Mouse (Mus musculus): Measurements from ENCODE around the gene Gpx4. TPM values are rescaled to one million over a fixed set of nuclear protein-coding genes. Genes with fewer than 3 reads are reported as not detected.
A peak's percentile ranks its signal among the peaks of the same experiment; 100 is the strongest.
"Not testable (repeated sequence)": the region's sequence is repeated elsewhere in the genome, so short reads cannot be mapped to it uniquely, and the experiment has no call there.

Gene Gpx4
- polyA plus RNA-seq, 1 experiment = 964 TPM

- peaks cover 29% of the 10 kb centered on the region for H3K4me1 ChIP-seq (ENCODE audit: control insufficient read depth, insufficient read depth, low read length)
- TF ChIP-seq POLR2A (IDR thresholded peaks at IDR 0.05; ENCODE audit: borderline replicate concordance, insufficient read depth, low read length) (no peak), CTCF (IDR thresholded peaks at IDR 0.05; ENCODE audit: borderline replicate concordance, insufficient read depth, low read depth, low read length) (peak; percentile 64)
- 44% methylated on average over 9 of the region's 9 CpGs for WGBS
- peak overlapping the region; percentile 35 for H3K27ac ChIP-seq (ENCODE audit: insufficient read depth, low read length)
- no peaks in the 10 kb centered on the region for H3K27me3 ChIP-seq (ENCODE audit: control insufficient read depth, insufficient read depth, low read length)
- H3K4me3 ChIP-seq (replicated peaks; ENCODE audit: insufficient read depth, low read depth, low read length) = no peak overlapping the region
- DNase-seq = peak; percentile 65
Observed at GRCm38 (mm10) chr10:80033511-80034391, 13.2 kb upstream of the Gpx4 start.

DNA sequence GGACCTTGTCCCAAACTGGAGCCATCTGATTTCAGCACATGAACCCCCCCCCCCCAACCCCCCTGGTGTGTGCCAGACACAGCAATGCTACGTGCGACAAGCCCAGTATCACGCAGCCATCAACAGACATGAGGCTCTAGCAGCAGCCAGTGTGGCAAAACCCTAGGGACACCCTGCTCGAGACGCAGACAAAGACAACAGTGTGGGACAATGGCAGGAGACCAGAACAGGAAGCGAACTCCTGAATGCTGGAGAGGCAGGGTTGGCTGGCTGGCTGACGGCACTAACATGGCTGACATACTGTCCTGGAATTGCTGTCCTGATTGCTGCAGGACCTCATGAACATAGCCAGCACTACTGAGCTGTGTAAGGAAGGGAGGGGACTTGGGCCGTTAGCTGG lies 11.8 kb upstream of the Gpx4 start:
- DNase-seq = no peak
- H3K27ac ChIP-seq (ENCODE audit: insufficient read depth, low read length) = 0 out of 2 replicates have a peak overlapping the region, but pooled peaks have one; percentile 49
- no peaks in the 10 kb centered on the region for H3K27me3 ChIP-seq (ENCODE audit: control insufficient read depth, insufficient read depth, low read length)
- H3K4me1 ChIP-seq (ENCODE audit: control insufficient read depth, insufficient read depth, low read length) = peaks cover 29% of the 10 kb centered on the region
- TF ChIP-seq POLR2A (IDR thresholded peaks at IDR 0.05; ENCODE audit: borderline replicate concordance, insufficient read depth, low read length) = no peak
- TF ChIP-seq CTCF (IDR thresholded peaks at IDR 0.05; ENCODE audit: borderline replicate concordance, insufficient read depth, low read depth, low read length) = no peak
- WGBS = 43% methylated on average over 8 of the region's 8 CpGs
- H3K4me3 ChIP-seq (replicated peaks; ENCODE audit: insufficient read depth, low read depth, low read length) = no peak overlapping the region

DNA sequence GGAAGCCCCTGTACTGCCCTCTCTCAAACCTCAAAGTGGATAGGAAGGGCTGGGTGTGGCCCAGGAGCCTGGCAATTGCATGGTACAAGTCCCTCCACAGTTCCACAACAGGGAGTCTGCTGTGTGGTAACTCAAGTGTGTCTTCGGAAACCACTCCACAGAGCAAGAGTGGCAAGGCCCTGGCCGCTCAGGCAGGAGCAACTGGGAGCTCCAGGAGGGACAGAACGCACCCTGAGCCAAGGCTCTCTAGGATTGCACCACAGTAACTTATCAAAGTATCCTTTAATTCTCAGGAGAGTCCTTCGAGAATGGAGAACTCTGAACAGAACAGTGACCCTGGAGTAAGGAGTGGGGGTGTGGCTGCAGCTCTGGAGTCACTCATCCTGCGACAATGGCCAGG lies 11.3 kb upstream of the Gpx4 start:
- TF ChIP-seq POLR2A (IDR thresholded peaks at IDR 0.05; ENCODE audit: borderline replicate concordance, insufficient read depth, low read length) (no peak), CTCF (IDR thresholded peaks at IDR 0.05; ENCODE audit: borderline replicate concordance, insufficient read depth, low read depth, low read length) (no peak)
- H3K27ac ChIP-seq (ENCODE audit: insufficient read depth, low read length) = 0 out of 2 replicates have a peak overlapping the region, but pooled peaks have one; percentile 9
- 89% methylated on average over 5 of the region's 5 CpGs for WGBS

DNA sequence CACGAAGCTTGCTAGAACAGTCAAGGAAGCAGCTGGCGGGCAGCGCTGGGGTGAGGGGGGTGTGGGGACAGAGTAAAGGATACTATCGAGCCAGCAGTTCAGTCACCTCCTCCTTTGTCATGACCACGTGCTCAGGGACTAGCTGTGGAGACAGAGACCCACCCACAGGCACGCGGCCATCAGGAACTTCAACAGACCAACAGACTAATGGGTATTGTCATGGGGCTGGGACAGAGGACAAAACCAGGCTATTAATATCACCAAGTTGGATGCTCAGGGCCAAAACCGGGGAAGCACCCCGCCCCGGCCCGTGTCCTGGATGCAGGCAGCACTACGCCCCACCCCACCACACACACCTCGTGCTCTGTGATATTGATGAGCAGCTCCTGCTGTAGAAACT lies 10.1 kb upstream of the Gpx4 start:
- no peak overlapping the region for H3K27ac ChIP-seq (ENCODE audit: insufficient read depth, low read length)
- TF ChIP-seq POLR2A (IDR thresholded peaks at IDR 0.05; ENCODE audit: borderline replicate concordance, insufficient read depth, low read length) (no peak), CTCF (IDR thresholded peaks at IDR 0.05; ENCODE audit: borderline replicate concordance, insufficient read depth, low read depth, low read length) (no peak)
- peaks cover 29% of the 10 kb centered on the region for H3K4me1 ChIP-seq (ENCODE audit: control insufficient read depth, insufficient read depth, low read length)
- no peak for DNase-seq
- no peak overlapping the region for H3K4me3 ChIP-seq (replicated peaks; ENCODE audit: insufficient read depth, low read depth, low read length)
- 87% methylated on average over 13 of the region's 13 CpGs for WGBS
- H3K27me3 ChIP-seq (ENCODE audit: control insufficient read depth, insufficient read depth, low read length) = no peaks in the 10 kb centered on the region

More for the DNA sequence above, 11.3 kb upstream of the Gpx4 start:
- H3K27me3 ChIP-seq (ENCODE audit: control insufficient read depth, insufficient read depth, low read length) = no peaks in the 10 kb centered on the region
- no peak for DNase-seq
- peaks cover 29% of the 10 kb centered on the region for H3K4me1 ChIP-seq (ENCODE audit: control insufficient read depth, insufficient read depth, low read length)
- H3K4me3 ChIP-seq (replicated peaks; ENCODE audit: insufficient read depth, low read depth, low read length) = no peak overlapping the region

DNA sequence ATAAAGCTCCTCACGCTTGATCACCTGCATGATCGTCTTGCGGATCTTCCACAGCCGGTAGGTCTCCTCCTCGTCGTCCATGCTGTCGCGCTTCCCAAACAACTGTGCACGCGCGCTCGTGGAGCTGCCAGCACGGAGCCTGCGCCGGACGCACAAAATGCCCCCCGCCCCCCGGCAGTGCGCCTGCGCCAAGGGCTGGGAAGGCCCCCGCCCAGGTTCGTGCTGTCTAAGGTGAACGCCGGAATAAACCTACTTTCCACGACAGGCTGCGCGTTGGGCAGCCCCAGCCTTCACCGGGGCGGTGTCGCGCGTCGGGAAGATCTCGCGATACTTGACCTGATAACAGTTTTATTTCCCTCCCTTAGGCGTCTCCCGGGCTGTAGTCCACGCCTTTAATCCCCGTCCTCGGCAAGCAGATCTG lies 7.4 kb upstream of the Gpx4 start, which contains the start of gene Polr2e:
Gene Polr2e (minus strand): TSS at position 237 of the 421 bp plus-strand sequence.
- peak; percentile 87 for TF ChIP-seq POLR2A (IDR thresholded peaks at IDR 0.05; ENCODE audit: borderline replicate concordance, insufficient read depth, low read length)
- TF ChIP-seq CTCF (IDR thresholded peaks at IDR 0.05; ENCODE audit: borderline replicate concordance, insufficient read depth, low read depth, low read length) = no peak
- H3K27ac ChIP-seq (ENCODE audit: insufficient read depth, low read length) = peak within 1 kb of the TSS; percentile 16; the same call in 1 of the 2 replicates
- peak; percentile 97 to 99 for DNase-seq
- H3K27me3 ChIP-seq (ENCODE audit: control insufficient read depth, insufficient read depth, low read length) = no peaks in the 10 kb centered on the region
- H3K4me3 ChIP-seq (replicated peaks; ENCODE audit: insufficient read depth, low read depth, low read length) = peak within 1 kb of the TSS; percentile 76
- WGBS = under 1% methylated on average over 40 of the region's 40 CpGs
- H3K4me1 ChIP-seq (ENCODE audit: control insufficient read depth, insufficient read depth, low read length) = peaks cover 15% of the 10 kb centered on the region

- not testable (repeated sequence) for H3K4me3 ChIP-seq (replicated peaks; ENCODE audit: insufficient read depth, low read depth, low read length); H3K4me1 ChIP-seq (ENCODE audit: control insufficient read depth, insufficient read depth, low read length); H3K27ac ChIP-seq (ENCODE audit: insufficient read depth, low read length); DNase-seq; H3K27me3 ChIP-seq (ENCODE audit: control insufficient read depth, insufficient read depth, low read length)
- WGBS = 79% methylated on average over 8 of the region's 8 CpGs
Observed at GRCm38 (mm10) chr10:80041409-80042060, 5.4 kb upstream of the Gpx4 start.

DNA sequence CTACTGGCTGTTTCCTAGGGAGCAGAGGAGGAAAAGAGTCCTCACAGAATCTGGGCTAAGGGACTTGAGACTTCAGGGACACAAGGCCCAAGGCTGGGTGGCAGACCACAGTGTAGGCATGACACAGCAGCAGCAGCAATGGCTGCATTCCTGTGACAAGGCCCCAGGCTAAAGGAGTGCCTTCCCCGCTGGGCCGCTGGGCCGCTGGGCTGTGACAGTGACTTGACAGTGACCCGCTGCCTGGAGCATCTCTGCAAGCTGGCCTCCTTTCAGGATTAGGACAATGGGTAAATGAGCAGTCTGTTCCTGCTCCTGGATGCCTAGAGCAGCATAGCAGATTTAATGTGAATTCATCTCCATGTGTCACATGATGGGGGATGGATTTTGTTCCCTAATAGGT lies 2.9 kb upstream of the Gpx4 start:
- no peaks in the 10 kb centered on the region for H3K4me1 ChIP-seq (ENCODE audit: control insufficient read depth, insufficient read depth, low read length)
- H3K27me3 ChIP-seq (ENCODE audit: control insufficient read depth, insufficient read depth, low read length) = no peaks in the 10 kb centered on the region
- WGBS = 24% methylated on average over 4 of the region's 4 CpGs
- peak overlapping the region; percentile 18; the same call in 1 of the 2 replicates for H3K27ac ChIP-seq (ENCODE audit: insufficient read depth, low read length)
- TF ChIP-seq POLR2A (IDR thresholded peaks at IDR 0.05; ENCODE audit: borderline replicate concordance, insufficient read depth, low read length) = no peak
- TF ChIP-seq CTCF (IDR thresholded peaks at IDR 0.05; ENCODE audit: borderline replicate concordance, insufficient read depth, low read depth, low read length) = no peak
- no peak overlapping the region for H3K4me3 ChIP-seq (replicated peaks; ENCODE audit: insufficient read depth, low read depth, low read length)
- DNase-seq = no peak

GRCm38 (mm10) chr10:80045364-80045763 lies 1.6 kb upstream of the Gpx4 start:
- H3K27ac ChIP-seq (ENCODE audit: insufficient read depth, low read length); H3K4me3 ChIP-seq (replicated peaks; ENCODE audit: insufficient read depth, low read depth, low read length); DNase-seq; H3K4me1 ChIP-seq (ENCODE audit: control insufficient read depth, insufficient read depth, low read length); H3K27me3 ChIP-seq (ENCODE audit: control insufficient read depth, insufficient read depth, low read length): not testable (repeated sequence)
- WGBS = 76% methylated on average over 4 of the region's 4 CpGs

Data from cerebellum, adult 2 months (tissue).